Mouse (Mus musculus) liver, embryonic 15.5 days (tissue): ENCODE measurements around the gene Ankrd35. TPM values are rescaled to one million over a fixed set of nuclear protein-coding genes. Genes with fewer than 3 reads are reported as not detected.

Source experiments
- ATAC-seq: fragments of 200-750 bp; cut with Nextera tagmentation; 2 replicates; pipeline ENCODE4 v1.8.0; 2017; ENCODE audit warnings: moderate number of reproducible peaks, mild to moderate bottlenecking, moderate library complexity; ENCODE audit not compliant: insufficient read depth
- H3K27ac ChIP-seq: fragments of 300-500 bp; sonication (generic); replicated peaks from 2 replicates; pipeline ENCODE4 v1.5.1; 2015; ENCODE audit warnings: mild to moderate bottlenecking, inconsistent platforms
- H3K27me3 ChIP-seq: fragments of 300-500 bp; sonication (generic); 2 replicates; pipeline ENCODE4 v1.6.1; 2015; ENCODE audit warnings: mild to moderate bottlenecking, inconsistent platforms
- H3K36me3 ChIP-seq: fragments of 300-500 bp; sonication (generic); replicated peaks from 2 replicates; pipeline ENCODE4 v1.6.1; 2015; ENCODE audit warnings: moderate library complexity, mild to moderate bottlenecking, inconsistent platforms
- H3K4me1 ChIP-seq: fragments of 300-500 bp; sonication (generic); replicated peaks from 2 replicates; pipeline ENCODE4 v1.6.1; 2015; ENCODE audit warnings: inconsistent platforms
- H3K4me2 ChIP-seq: fragments of 300-500 bp; sonication (generic); 2 replicates; pipeline ENCODE4 v1.6.1; 2015; ENCODE audit warnings: moderate library complexity, mild to moderate bottlenecking, inconsistent platforms
- H3K4me3 ChIP-seq: fragments of 300-500 bp; sonication (generic); replicated peaks from 2 replicates; pipeline ENCODE4 v1.5.1; 2015; ENCODE audit warnings: mild to moderate bottlenecking, inconsistent platforms
- H3K9ac ChIP-seq: fragments of 300-500 bp; sonication (generic); 2 replicates; pipeline ENCODE4 v1.6.1; 2015; ENCODE audit warnings: moderate library complexity, mild to moderate bottlenecking, inconsistent platforms
- H3K9me3 ChIP-seq: fragments of 300-500 bp; sonication (generic); replicated peaks from 2 replicates; pipeline ENCODE4 v1.6.1; 2016; ENCODE audit warnings: inconsistent platforms
- WGBS: fragments of 180-500 bp; shearing (Covaris S2); methylation state at CpG from one replicate; pipeline ENCODE4 v1.1.7; 2015; ENCODE audit warnings: mixed read lengths; ENCODE audit not compliant: insufficient replicate concordance; 5-methylcytosine and 5-hydroxymethylcytosine counted together
- polyA plus RNA-seq: library from polyadenylated mRNA; unstranded; fragments of >200 nt; fragmentation: Nextera tagmentation; extraction: Ambion mirVana; gene quantifications from 2 replicates; pipeline ENCODE4 v1.2.1, GENCODE M21; 2015

Gene Ankrd35
- polyA plus RNA-seq, 1 experiment from 2014 or later = 0.53 TPM

DNA sequence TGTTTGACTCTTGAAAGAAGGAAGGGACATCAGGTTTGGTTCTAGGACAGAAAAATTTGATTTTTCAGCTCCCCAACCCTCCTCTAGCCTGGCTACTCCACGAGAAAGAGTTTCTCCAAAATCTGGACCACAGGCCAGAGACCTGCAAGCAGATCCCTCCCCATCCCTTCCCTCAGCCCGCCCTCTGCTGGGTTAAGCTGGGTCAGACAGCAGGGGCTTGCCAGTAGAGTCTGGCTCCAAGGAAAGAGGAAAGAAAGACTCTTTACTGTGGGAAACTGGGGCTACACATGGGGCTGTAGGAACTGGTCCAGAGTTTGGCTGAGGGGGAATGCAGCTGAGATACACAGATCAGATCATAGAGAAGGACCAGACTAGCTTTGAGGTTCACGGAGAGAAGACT, 22.6 kb downstream of the Ankrd35 start:
- Histone ChIP-seq H3K36me3 (no peaks in the 10 kb centered on the region), H3K27ac (no peak overlapping the region), H3K9ac (no peak overlapping the region), H3K4me2 (no peak overlapping the region), H3K4me3 (no peak overlapping the region), H3K27me3 (peaks cover 43% of the 10 kb centered on the region), H3K9me3 (no peaks in the 10 kb centered on the region), H3K4me1 (peaks cover 18% of the 10 kb centered on the region)
- ATAC-seq = no peak
- WGBS = 26% methylated on average over 3 of the region's 3 CpGs

DNA sequence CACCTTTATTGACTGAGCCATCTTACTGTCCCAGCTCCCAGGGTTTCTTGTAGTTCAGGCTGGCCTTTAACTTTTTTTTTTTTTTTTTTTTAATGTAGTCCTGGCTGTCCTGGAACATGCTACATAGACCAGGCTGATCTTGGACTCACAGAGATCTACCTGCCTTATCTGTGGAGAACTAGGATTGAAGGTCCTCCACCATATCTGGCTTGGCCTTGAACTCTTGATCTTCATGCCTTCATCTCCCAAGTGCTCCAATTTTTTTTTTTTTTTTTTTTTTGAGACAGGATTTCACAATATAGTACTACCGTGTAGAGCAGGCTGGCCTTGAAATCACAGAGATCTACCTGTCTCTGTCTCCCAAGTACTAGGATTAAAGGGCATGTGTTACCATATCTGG, 23.6 kb downstream of the Ankrd35 start:
- Histone ChIP-seq H3K27ac (no peak overlapping the region), H3K4me1 (peaks cover 25% of the 10 kb centered on the region), H3K9ac (no peak overlapping the region), H3K27me3 (peaks cover 41% of the 10 kb centered on the region), H3K36me3 (no peaks in the 10 kb centered on the region), H3K4me2 (no peak overlapping the region), H3K9me3 (no peaks in the 10 kb centered on the region), H3K4me3 (no peak overlapping the region)
- WGBS = 48% methylated on average over 1 of the region's 1 CpGs
- ATAC-seq = no peak

DNA sequence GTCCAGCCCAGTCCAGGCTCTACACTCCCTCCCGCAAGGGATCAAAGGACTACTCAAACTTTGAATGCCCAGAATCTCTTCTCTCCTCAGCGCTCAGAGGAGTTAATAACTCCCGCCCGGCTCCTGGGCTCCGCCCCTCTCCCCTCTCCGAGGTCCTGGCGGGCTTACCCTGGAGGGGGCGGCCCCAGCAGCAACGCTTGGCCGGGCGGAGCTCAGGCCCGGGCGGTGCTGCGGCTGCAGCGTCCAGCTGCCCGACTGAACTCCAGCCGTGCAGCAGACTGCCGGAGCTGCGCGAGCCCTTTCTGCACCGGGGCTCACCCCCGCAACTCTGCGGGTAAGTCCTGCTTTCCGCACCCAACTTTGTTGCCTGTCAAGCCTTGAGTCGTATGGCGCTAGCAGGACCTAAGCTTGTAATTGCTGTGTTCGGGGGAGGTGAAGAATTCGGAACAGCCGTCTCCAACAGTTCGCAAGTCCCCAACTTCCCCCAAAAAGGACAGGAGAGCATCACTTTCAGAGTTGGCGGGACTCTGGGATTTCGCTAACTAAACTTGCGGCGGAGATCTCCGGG, 26.4 kb downstream of the Ankrd35 start, which contains the start of gene Pias3:
Gene Pias3 (plus strand): TSS at position 187 of the 568 bp plus-strand sequence.
- Histone ChIP-seq H3K9ac (peak within 1 kb of the TSS; percentile 71), H3K4me2 (peak within 1 kb of the TSS; percentile 96), H3K9me3 (no peaks in the 10 kb centered on the region), H3K27ac (peak within 1 kb of the TSS; percentile 67), H3K36me3 (peaks cover 5% of the 10 kb centered on the region; the same call in 1 of the 2 replicates), H3K4me1 (peaks cover 25% of the 10 kb centered on the region), H3K27me3 (peaks cover 19% of the 10 kb centered on the region), H3K4me3 (peak within 1 kb of the TSS; percentile 73)
- WGBS = under 1% methylated on average over 35 of the region's 35 CpGs
- peak; percentile 66 for ATAC-seq

DNA sequence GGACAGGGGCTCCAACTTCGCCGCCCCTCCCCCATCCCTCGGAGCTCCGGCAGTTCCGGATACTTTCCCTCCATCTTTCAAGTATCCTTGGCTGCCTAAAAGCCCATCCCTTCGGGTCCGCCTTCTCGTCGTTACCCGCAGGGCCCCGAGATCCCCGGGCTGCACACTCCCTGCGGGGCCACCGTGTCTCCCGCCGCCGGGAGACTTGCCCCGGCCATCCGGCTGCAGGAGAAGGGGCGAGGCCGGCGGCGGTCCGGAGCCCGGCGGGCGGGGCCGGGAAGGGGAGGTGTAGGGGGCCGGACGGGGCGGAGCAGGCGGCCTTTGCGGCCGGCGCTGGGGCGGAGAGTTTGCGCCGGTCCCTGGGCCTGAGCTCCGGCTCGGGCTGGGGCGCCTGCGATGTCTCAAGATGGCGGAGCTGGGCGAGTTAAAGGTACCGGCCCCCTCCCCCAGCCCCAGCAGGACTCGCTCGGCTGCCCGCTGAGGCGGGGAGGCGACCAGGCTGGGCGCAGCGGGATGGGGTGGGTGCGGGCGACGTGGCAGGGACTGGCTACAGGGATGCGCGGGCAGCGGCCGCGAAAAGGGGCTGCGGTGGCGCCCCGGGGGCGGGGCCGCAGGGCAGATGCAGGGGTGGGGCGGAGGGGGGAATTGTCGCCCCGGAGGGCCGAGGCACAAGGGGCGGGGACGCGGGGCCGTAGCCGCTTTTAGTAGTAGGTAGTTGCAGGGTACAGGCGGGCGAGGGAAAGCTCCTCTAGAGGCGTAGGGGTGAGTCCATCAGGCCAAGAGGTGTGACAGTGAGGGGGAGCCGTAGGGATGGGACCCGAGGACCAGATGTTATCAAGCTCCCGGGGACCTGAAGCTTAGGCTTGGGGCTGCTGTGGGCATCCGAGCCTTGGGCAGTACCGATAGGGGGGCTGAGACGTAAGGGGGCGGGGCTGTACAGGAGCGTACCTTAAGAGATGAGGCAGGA, 27.1 kb downstream of the Ankrd35 start:
- ATAC-seq = peak; percentile 92
- Histone ChIP-seq H3K27ac (peak overlapping the region; percentile 67), H3K36me3 (peaks cover 13% of the 10 kb centered on the region), H3K9me3 (no peaks in the 10 kb centered on the region), H3K4me2 (peak overlapping the region; percentile 96), H3K4me1 (peaks cover 25% of the 10 kb centered on the region), H3K4me3 (peak overlapping the region; percentile 73), H3K27me3 (peaks cover 14% of the 10 kb centered on the region), H3K9ac (peak overlapping the region; percentile 71)
- WGBS = under 1% methylated on average over 83 of the region's 85 CpGs

DNA sequence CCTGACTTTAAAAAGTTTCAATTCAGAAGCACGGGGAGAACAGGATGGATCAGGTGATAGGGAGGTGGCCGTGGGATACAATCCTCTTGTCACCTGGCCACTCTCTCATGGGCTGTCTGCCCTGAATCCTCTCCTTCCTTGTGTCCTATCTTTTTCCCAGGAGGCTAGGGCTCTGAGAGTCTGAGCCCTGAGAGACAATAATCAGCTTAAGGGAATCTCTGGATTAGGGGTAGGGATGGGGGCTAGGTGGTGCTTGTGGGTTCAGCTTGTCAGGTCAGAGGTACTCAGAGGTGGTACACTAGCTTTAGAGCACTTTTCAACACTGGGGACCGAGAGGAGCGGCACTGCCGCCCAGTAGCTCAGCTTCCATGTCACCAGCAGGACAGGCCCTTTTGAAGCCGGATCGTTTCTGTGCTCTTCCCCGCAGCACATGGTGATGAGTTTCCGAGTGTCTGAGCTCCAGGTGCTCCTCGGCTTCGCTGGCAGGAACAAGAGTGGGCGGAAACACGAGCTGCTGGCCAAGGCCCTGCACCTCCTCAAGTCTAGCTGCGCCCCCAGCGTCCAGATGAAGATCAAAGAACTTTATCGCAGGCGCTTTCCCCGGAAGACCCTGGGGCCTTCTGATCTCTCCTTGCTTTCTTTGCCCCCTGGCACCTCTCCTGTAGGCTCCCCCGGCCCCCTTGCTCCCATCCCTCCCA, 29.2 kb downstream of the Ankrd35 start:
- Histone ChIP-seq H3K4me2 (no peak overlapping the region), H3K27ac (no peak overlapping the region), H3K27me3 (peaks cover 5% of the 10 kb centered on the region; the same call in 1 of the 2 replicates), H3K9me3 (no peaks in the 10 kb centered on the region), H3K36me3 (peaks cover 26% of the 10 kb centered on the region), H3K9ac (no peak overlapping the region), H3K4me3 (no peak overlapping the region), H3K4me1 (peaks cover 25% of the 10 kb centered on the region)
- no peak for ATAC-seq
- 73% methylated on average over 19 of the region's 19 CpGs for WGBS

DNA sequence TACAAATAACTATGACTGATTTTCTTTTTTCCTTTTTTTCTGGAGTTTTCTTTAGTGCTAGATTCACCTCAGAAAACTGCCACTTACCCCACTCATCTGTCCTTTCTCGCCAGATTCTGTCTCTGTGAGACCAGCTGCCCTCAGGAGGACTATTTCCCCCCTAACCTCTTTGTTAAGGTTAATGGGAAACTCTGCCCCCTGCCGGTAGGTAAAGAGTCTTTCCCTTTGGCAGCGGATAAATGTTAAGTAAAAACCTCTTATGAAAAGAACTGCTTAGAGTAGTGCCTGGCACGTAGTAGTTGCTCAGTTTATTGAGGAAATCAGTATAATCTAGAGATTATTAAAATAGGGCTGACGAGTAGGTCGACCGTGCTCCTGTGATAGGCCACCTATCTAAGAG, 30.4 kb downstream of the Ankrd35 start:
- peaks cover 25% of the 10 kb centered on the region for H3K4me1 ChIP-seq
- H3K4me2 ChIP-seq = no peak overlapping the region
- H3K4me3 ChIP-seq = no peak overlapping the region
- no peak overlapping the region for H3K27ac ChIP-seq
- H3K9ac ChIP-seq = no peak overlapping the region
- H3K36me3 ChIP-seq = peaks cover 31% of the 10 kb centered on the region
- no peaks in the 10 kb centered on the region for H3K9me3 ChIP-seq
- WGBS = 42% methylated on average over 7 of the region's 7 CpGs
- H3K27me3 ChIP-seq = no peaks in the 10 kb centered on the region
- ATAC-seq = no peak

DNA sequence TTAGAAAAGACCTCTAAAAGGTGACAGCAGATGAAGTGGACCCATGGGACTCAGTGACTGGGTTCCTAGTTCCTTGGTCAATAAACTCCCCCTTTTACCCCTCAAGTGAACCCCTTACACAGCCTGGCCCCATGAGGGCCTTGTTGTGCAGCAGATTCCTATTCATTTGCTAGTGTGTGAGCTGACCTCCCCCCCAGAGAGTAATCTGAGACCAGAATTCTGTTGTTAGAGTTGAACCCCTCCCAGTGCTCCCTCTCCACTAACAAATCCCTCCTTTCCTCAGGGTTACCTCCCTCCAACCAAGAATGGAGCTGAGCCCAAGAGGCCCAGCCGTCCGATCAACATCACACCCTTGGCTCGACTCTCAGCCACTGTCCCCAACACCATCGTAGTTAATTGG, 31.1 kb downstream of the Ankrd35 start:
- ATAC-seq = no peak
- no peak overlapping the region for H3K9ac ChIP-seq
- WGBS = 80% methylated on average over 4 of the region's 4 CpGs
- H3K4me3 ChIP-seq = no peak overlapping the region
- H3K9me3 ChIP-seq = no peaks in the 10 kb centered on the region
- peaks cover 19% of the 10 kb centered on the region for H3K4me1 ChIP-seq
- H3K4me2 ChIP-seq = no peak overlapping the region
- no peaks in the 10 kb centered on the region for H3K27me3 ChIP-seq
- H3K27ac ChIP-seq = no peak overlapping the region
- peaks cover 31% of the 10 kb centered on the region for H3K36me3 ChIP-seq

DNA sequence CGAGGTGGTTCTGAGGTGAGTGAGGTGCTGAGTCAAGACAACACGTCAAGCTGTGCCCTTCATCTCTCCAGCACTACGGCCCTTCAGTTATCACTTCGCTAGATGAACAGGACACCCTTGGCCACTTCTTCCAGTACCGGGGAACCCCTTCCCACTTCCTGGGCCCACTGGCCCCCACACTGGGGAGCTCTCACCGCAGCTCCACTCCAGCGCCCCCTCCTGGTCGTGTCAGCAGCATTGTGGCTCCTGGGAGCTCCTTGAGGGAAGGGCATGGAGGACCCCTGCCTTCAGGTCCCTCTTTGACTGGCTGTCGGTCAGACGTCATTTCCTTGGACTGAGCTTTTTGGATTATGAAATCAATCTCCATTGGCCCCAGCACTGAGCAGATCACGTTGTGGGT, 34.8 kb downstream of the Ankrd35 start:
- H3K4me3 ChIP-seq = no peak overlapping the region
- H3K9me3 ChIP-seq = no peaks in the 10 kb centered on the region
- H3K4me2 ChIP-seq = no peak overlapping the region
- H3K4me1 ChIP-seq = peaks cover 8% of the 10 kb centered on the region
- no peak overlapping the region for H3K27ac ChIP-seq
- no peak for ATAC-seq
- peaks cover 19% of the 10 kb centered on the region for H3K27me3 ChIP-seq
- H3K36me3 ChIP-seq = peaks cover 33% of the 10 kb centered on the region
- H3K9ac ChIP-seq = no peak overlapping the region
- 49% methylated on average over 11 of the region's 11 CpGs for WGBS

DNA sequence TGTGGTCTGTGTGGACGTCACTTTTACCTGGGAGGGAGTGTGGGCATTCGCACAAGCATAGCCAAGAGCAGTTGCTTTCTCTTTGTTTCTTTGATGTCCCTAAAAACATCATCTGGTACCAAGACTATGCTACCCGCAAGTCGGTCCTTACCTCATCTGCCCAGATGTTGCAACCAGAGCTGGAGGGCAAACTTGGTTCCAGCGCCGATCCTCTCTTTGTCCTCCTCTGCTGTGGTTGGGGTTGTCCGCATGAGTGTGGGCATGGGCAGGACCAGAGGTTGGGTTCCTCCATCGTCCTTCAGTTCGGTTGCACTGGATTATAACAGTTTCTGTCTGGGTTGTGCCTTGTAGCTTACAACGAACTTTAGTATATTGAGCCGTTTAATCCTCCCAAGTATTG, 36.3 kb downstream of the Ankrd35 start:
- peaks cover 8% of the 10 kb centered on the region for H3K4me1 ChIP-seq
- no peak overlapping the region for H3K27ac ChIP-seq
- no peak overlapping the region for H3K9ac ChIP-seq
- 73% methylated on average over 11 of the region's 11 CpGs for WGBS
- peaks cover 19% of the 10 kb centered on the region for H3K27me3 ChIP-seq
- ATAC-seq = no peak
- no peak overlapping the region for H3K4me2 ChIP-seq
- H3K36me3 ChIP-seq = peaks cover 43% of the 10 kb centered on the region
- H3K9me3 ChIP-seq = no peaks in the 10 kb centered on the region
- H3K4me3 ChIP-seq = no peak overlapping the region

DNA sequence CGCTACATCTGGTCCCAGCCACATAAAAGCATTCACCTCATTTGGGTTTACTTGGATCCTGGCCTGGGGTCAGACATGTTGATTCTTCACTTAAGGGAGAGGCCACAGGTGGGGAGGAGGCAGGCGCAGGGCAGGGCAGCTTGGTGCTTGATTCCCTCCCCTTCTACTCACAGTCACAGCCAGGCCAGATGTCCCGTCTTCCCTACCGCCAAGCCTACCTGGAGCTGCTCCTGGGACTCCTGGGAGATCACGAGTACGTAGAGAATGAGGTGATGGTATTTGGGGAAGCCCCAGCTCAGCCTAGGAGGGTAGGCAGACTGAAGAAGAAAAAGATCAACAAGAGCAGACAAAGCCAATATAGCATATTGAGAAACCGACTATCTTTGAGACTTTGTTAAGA, 37.1 kb downstream of the Ankrd35 start:
- Histone ChIP-seq H3K4me1 (peaks cover 8% of the 10 kb centered on the region), H3K27me3 (peaks cover 19% of the 10 kb centered on the region), H3K36me3 (peaks cover 43% of the 10 kb centered on the region), H3K9me3 (no peaks in the 10 kb centered on the region), H3K9ac (no peak overlapping the region), H3K4me3 (no peak overlapping the region), H3K4me2 (no peak overlapping the region), H3K27ac (no peak overlapping the region)
- WGBS = 68% methylated on average over 7 of the region's 7 CpGs
- no peak for ATAC-seq
